Mouse (Mus musculus) bone marrow macrophage, adult 2 months (primary cell): ENCODE measurements around the gene Qpct. TPM values are rescaled to one million over a fixed set of nuclear protein-coding genes. Genes with fewer than 3 reads are reported as not detected.

Experiments used
- H3K27ac ChIP-seq: 2 replicates; pipeline ENCODE4 v1.5.1; 2012; ENCODE audit warnings: low read depth, low read length; ENCODE audit not compliant: insufficient read depth
- H3K4me1 ChIP-seq: 2 replicates; pipeline ENCODE4 v1.6.1; 2012; ENCODE audit warnings: low read length; ENCODE audit not compliant: control insufficient read depth, insufficient read depth
- H3K4me3 ChIP-seq: 2 replicates; pipeline ENCODE4 v1.5.1; 2012; ENCODE audit warnings: mild to moderate bottlenecking, low read length, moderate library complexity; ENCODE audit not compliant: insufficient read depth
- CTCF ChIP-seq: IDR thresholded peaks from 2 replicates; pipeline ENCODE4 v1.5.1; 2012; ENCODE audit warnings: low read depth, mild to moderate bottlenecking, low read length, moderate library complexity
- POLR2A ChIP-seq: IDR thresholded peaks from 2 replicates; pipeline ENCODE4 v1.6.1; 2012; ENCODE audit warnings: mild to moderate bottlenecking, low read depth, low read length, borderline replicate concordance
- polyA plus RNA-seq: library from polyadenylated mRNA; stranded (reverse); fragments of >200 nt; gene quantifications from 2 replicates; pipeline ENCODE4 v1.2.4, GENCODE M21; 2012; ENCODE audit not compliant: missing spikeins, insufficient read depth, insufficient read length

Gene Qpct
- polyA plus RNA-seq, 1 experiment: 8.6 TPM

DNA sequence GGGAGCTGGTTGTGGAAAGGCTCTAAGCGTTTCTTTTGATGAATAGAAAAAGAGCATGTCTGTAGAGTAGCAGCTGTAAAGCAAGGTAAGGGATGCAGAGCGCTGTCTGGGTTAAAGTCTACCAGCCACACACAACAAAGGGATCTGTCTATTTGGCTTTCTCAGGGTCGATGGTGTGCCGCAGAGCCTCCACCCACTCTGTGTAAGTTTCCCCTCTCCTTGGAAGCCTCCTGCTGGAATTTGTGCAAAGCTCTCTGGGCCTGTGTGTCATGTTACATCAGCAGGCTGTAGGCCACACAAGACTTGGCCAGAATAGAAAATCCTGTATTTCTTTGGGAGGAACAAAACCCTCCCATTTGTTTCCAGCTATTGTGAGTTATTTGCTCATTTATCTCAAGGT lies 17.3 kb downstream of the Qpct start:
- Histone ChIP-seq H3K4me1 (peaks cover 9% of the 10 kb centered on the region), H3K4me3 (no peak overlapping the region), H3K27ac (no peak overlapping the region)
- TF ChIP-seq CTCF: no peak

- Histone ChIP-seq H3K4me3 (no peak overlapping the region), H3K4me1 (peaks cover 5% of the 10 kb centered on the region), H3K27ac (no peak overlapping the region)
- TF ChIP-seq POLR2A (no peak), CTCF (no peak)
Observed at GRCm38 (mm10) chr17:79069766-79070480, 18.2 kb downstream of the Qpct start.

DNA sequence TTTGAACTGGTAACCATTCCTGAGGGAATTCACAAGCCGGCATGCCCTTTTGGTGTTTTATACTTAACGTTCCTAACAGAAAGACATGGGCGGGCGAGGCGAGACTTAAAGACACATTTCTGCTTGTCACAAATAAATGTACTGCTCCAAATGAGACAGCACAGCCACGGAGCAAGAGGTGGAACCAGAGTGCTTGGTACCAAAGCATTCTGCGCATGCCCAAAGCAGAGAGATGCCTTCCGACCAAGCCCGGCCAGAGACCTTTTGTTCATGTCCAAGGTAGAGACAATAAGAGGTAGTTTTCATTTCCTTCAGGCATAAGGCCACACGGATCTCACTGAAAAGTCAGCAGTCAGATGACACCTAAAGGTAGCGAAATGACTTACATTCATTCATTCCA lies 20.2 kb downstream of the Qpct start:
- Histone ChIP-seq H3K4me1 (no peaks in the 10 kb centered on the region), H3K4me3 (no peak overlapping the region)
- no peak for TF ChIP-seq CTCF
- no peak for TF ChIP-seq POLR2A

DNA sequence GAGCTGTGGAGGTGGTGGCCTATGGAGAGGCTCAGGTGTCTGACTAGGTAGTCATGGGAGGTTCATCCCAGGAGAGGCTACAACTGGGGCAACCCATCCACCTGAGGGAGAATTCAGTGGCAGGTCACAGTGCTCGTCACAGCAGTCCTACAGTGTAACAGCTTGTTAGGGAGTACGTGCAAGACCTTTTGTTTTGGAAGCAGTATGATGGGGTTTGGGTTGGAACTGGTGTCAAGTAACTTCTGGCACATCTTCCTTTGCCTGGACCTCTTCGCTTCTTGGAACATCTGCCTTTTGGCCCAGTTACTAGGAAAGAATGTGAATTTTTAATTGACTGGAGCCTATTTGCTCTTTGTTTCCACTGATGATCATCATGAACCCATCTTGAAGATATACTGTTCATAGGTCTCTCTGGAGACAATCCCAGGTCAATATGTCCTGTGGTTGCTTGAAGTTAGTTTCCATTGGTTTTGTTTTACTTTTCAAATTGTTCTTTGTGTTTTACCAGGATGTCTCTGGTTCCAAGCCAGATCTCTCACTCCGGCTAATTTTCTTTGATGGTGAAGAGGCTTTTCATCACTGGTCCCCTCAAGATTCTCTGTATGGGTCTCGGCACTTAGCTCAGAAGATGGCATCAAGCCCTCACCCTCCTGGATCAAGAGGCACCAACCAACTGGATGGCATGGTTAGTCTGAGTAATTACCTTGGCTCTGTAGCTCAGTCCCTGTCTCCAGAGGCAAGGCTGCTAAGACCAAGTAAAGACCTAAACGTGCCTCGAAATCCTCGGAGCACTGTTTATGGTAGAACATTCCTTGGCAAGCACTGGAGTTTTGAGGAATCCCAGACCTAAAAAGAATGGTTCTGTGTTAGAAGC lies 25.5 kb downstream of the Qpct start:
- H3K4me1 ChIP-seq: peaks cover 4% of the 10 kb centered on the region
- H3K27ac ChIP-seq: no peak overlapping the region
- TF ChIP-seq CTCF (no peak), POLR2A (no peak)
- H3K4me3 ChIP-seq: no peak overlapping the region

More for the DNA sequence above, 20.2 kb downstream of the Qpct start:
- no peak overlapping the region for H3K27ac ChIP-seq

- peaks cover 4% of the 10 kb centered on the region for H3K4me1 ChIP-seq
- TF ChIP-seq CTCF (no peak), POLR2A (no peak)
- no peak overlapping the region for H3K27ac ChIP-seq
- no peak overlapping the region for H3K4me3 ChIP-seq
Observed at GRCm38 (mm10) chr17:79077848-79078146, 26.1 kb downstream of the Qpct start.

GRCm38 (mm10) chr17:79078248-79078647 lies 26.5 kb downstream of the Qpct start:
- no peak for TF ChIP-seq CTCF
- TF ChIP-seq POLR2A: no peak
- H3K27ac ChIP-seq: no peak overlapping the region

DNA sequence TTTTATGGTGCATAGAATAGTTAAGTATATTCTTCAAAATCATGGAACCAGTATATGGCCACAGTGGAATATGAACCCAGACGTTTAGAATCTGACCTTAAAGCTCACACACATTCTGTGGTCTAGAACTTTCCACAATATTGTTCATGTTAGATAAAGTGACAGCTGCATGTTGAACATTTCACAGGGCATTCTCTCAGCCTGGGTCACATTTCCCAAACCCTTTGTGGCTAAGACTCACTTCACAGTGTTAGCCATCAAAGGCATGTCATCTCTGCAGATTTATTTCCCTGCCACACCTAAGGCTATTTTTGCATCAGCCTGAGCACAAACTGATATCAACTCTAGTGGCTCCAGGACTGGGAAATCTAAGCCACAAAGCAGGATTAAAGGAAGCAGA lies 40.0 kb downstream of the Qpct start:
- Histone ChIP-seq H3K4me1 (peaks cover 21% of the 10 kb centered on the region), H3K4me3 (no peak overlapping the region), H3K27ac (no peak overlapping the region)
- no peak for TF ChIP-seq CTCF
- no peak for TF ChIP-seq POLR2A

More at GRCm38 (mm10) chr17:79078248-79078647, 26.5 kb downstream of the Qpct start:
- peaks cover 4% of the 10 kb centered on the region for H3K4me1 ChIP-seq
- H3K4me3 ChIP-seq: no peak overlapping the region

- TF ChIP-seq CTCF (no peak), POLR2A (no peak)
- no peak overlapping the region for H3K4me3 ChIP-seq
- H3K27ac ChIP-seq: no peak overlapping the region
- H3K4me1 ChIP-seq: peaks cover 22% of the 10 kb centered on the region
Observed at GRCm38 (mm10) chr17:79093286-79093975, 41.7 kb downstream of the Qpct start.

GRCm38 (mm10) chr17:79095624-79096023 lies 43.9 kb downstream of the Qpct start:
- Histone ChIP-seq H3K27ac (peak overlapping the region; percentile 2; the same call in 1 of the 2 replicates), H3K4me3 (peak overlapping the region; percentile 19), H3K4me1 (peaks cover 39% of the 10 kb centered on the region)
- TF ChIP-seq POLR2A (no peak), CTCF (no peak)
